Mouse (Mus musculus) central nervous system, embryonic 14 days (tissue): ENCODE measurements around the gene Fmo2. TPM values are rescaled to one million over a fixed set of nuclear protein-coding genes. Genes with fewer than 3 reads are reported as not detected.

ENCODE experiments used
- polyA plus RNA-seq: library from polyadenylated mRNA; depleted of rRNA; stranded (reverse); fragments of >200 nt; gene quantifications from 2 replicates; pipeline ENCODE4 v1.2.3, GENCODE M21; 2012; rRNA removed

The Fmo2 gene
- 0.36 and 0.50 TPM in 2 replicates for polyA plus RNA-seq

DNA sequence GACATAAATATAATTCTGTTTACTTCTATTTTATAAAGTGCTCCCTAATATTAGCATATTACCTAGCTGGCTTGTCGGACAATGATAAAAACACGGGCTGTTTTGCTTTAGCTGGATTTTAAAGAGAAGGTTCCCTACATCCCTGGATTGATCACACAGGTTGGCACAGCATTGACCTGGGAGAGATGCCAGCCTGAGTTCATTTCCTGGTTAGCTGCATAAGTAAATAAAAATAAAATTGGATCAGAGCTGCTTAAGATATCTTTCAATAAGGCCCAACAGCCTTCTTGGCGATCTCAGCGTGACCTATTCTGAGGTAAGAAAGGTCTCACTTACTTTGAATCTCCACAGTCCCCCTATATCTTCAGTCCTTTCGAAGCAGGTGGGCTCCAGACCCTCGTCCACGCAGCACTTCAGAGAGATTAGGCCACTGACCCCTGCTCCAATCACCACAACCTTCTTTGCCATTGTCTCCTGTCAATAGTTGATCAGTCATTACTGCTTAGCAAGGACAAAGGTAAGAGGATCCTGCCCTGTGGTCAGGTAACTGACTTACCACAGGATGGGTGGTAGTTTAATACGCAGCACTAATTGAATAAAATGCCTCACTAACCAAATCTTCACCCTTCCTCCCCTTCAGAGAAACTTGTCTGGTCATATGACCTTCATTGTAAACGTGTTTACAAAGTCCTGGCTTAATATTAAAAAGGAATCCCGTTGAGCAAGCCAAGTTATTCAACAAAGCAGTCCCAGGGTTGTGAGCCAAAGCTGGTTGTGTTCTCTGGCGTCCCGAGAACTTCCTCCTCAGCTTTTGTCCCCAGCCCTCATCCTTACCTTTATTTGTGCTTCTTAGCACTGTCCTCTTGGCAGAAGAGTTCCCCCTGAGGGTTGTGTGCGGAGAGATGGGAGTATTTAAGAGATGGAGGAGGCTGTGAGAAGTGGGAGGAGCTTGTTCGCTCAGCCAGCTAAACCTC is at the start of gene Fmo2:
Fmo2 (minus strand) TSS at position 889 of the 974 bp plus-strand sequence.

DNA sequence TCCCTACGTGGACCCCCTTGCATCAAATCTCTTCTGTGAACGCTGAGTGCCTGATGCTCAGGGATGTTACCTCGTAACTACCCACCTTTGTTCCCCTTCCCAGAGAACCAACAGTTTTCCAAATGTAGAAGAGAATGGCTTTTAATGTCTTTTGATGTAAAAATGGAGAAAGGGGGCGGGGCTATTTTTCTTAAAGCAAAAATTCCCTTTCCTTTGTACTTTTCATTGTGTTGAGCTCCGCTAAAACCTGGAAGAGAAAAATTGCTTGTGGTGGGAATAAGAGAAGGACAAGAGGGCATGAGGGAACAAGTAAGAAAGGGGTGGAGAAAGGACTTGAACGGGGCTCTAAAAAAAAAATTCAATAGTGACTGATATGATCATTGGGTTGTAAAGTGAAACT is 38.9 kb upstream of the Fmo2 start, which contains the start of gene Fmo6:
Fmo6 (minus strand) TSS at position 101 of the 400 bp plus-strand sequence.

DNA sequence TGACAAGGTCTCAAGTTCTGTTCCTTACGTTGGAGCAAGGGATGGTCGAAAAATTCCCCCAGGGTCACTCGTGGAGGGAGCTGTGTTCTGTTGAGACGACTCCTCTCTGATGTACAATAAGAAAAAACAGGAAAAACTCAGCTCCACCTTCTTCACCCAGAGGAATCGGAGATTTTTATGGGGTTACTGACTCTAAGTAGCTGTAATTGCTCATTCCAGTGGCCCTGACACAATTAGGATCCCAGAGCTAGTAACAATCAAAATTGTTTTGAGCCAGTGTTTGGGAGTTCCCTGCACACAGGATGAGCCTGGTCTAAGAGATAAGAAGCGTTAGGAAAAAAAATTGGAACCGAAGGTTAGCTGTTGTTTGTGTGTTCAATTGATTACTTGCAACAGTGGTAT is 32.2 kb downstream of the Fmo2 start, which contains the start of gene Fmo1:
Fmo1 (minus strand) TSS at position 331 of the 402 bp plus-strand sequence.

Other genes with a start within 250 kb of the Fmo2 start
- not detected in 2 replicates for gene Myocos, start 240.5 kb downstream of the Fmo2 start, polyA plus RNA-seq
- 43.5 and 54.5 TPM in 2 replicates for gene Prrc2c, start 158.2 kb downstream of the Fmo2 start, polyA plus RNA-seq
- gene Fmo4, start 84.8 kb downstream of the Fmo2 start, polyA plus RNA-seq = 0.27 and 0.66 TPM in 2 replicates
- 32.2 and 43.5 TPM in 2 replicates for gene Fmo1, start 32.1 kb downstream of the Fmo2 start, polyA plus RNA-seq
- 0.30 TPM in 1 of 2 replicates, not detected in the other for gene Fmo6, start 38.8 kb upstream of the Fmo2 start, polyA plus RNA-seq
- not detected in 2 replicates for gene Fmo3, start 85.8 kb upstream of the Fmo2 start, polyA plus RNA-seq
- not detected in 2 replicates for gene Mroh9, start 186.9 kb upstream of the Fmo2 start, polyA plus RNA-seq